Mouse (Mus musculus) gonadal fat pad, adult 2 months (tissue): Measurements from ENCODE around the gene Stat2. TPM values are rescaled to one million over a fixed set of nuclear protein-coding genes. Genes with fewer than 3 reads are reported as not detected.

ENCODE experiments used
- DNase-seq: peaks from one replicate; pipeline ENCODE4 v3.0.0-alpha.2; 2012; ENCODE audit warnings: low read depth
- polyA plus RNA-seq: library from polyadenylated mRNA; depleted of rRNA; stranded (reverse); fragments of >200 nt; gene quantifications from 2 replicates; pipeline ENCODE4 v1.2.3, GENCODE M21; 2012; rRNA removed

The Stat2 gene
- polyA plus RNA-seq, 1 experiment: 29.0 TPM

GRCm38 (mm10) chr10:128338948-128339347 lies 68.6 kb downstream of the Stat2 start:
- DNase-seq: no peak

DNA sequence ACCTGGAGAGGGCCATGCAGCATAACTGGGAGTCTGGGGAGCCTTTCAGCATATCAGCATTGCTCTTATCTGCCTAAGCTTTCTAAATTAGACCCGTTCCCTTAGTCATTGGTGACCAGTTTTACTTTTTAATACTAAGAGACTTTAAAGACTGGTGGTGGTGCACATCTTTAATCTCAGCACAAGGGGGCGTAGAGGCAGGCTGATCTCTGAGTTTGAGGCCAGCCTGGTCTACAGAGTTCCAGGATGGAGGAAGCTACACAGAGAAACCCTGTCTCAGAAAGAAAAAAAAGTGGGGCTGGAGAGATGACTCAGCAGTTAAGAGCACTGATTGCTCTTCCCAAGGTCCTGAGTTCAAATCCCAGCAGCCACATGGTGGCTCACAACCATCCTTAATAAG lies 69.9 kb downstream of the Stat2 start:
- DNase-seq: no peak

Other genes starting within 250 kb of the Stat2 start
- gene Naca, start 235.0 kb upstream of the Stat2 start, polyA plus RNA-seq: 200 and 240 TPM in 2 replicates
- 21.0 and 41.0 TPM in 2 replicates for gene Ptges3, start 211.6 kb upstream of the Stat2 start, polyA plus RNA-seq
- 2,186 and 2,996 TPM in 2 replicates for gene Atp5b, start 187.3 kb upstream of the Stat2 start, polyA plus RNA-seq
- 32.2 and 38.6 TPM in 2 replicates for gene Baz2a, start 179.0 kb upstream of the Stat2 start, polyA plus RNA-seq
- gene Rbms2, start 90.3 kb upstream of the Stat2 start, polyA plus RNA-seq: 124 and 125 TPM in 2 replicates
- 2.7 and 2.8 TPM in 2 replicates for gene Gls2, start 76.1 kb upstream of the Stat2 start, polyA plus RNA-seq
- 9.1 and 12.2 TPM in 2 replicates for gene Spryd4, start 58.8 kb upstream of the Stat2 start, polyA plus RNA-seq
- gene Mip, start 44.7 kb upstream of the Stat2 start, polyA plus RNA-seq: not detected in 2 replicates
- 3.5 and 3.6 TPM in 2 replicates for gene Timeless, start 38.5 kb upstream of the Stat2 start, polyA plus RNA-seq
- 0.75 TPM in 1 of 2 replicates, not detected in the other for gene Apon, start 16.5 kb upstream of the Stat2 start, polyA plus RNA-seq
- gene Apof, start 1.9 kb upstream of the Stat2 start, polyA plus RNA-seq: 0.14 and 2.2 TPM in 2 replicates
- gene Il23a, start 28.2 kb downstream of the Stat2 start, polyA plus RNA-seq: 0.34 TPM in 1 of 2 replicates, not detected in the other
- 22.9 and 23.6 TPM in 2 replicates for gene Pan2, start 32.8 kb downstream of the Stat2 start, polyA plus RNA-seq
- gene Cnpy2, start 51.9 kb downstream of the Stat2 start, polyA plus RNA-seq: 96.7 and 103 TPM in 2 replicates
- gene Cs, start 67.2 kb downstream of the Stat2 start, polyA plus RNA-seq: 252 and 282 TPM in 2 replicates
- 63.0 and 63.8 TPM in 2 replicates for gene Coq10a, start 98.4 kb downstream of the Stat2 start, polyA plus RNA-seq
- 27.4 and 35.1 TPM in 2 replicates for gene Ankrd52, start 106.6 kb downstream of the Stat2 start, polyA plus RNA-seq
- 0.27 and 0.38 TPM in 2 replicates for gene Slc39a5, start 130.7 kb downstream of the Stat2 start, polyA plus RNA-seq
- 29.8 and 32.6 TPM in 2 replicates for gene Nabp2, start 140.9 kb downstream of the Stat2 start, polyA plus RNA-seq
- gene Rnf41, start 141.1 kb downstream of the Stat2 start, polyA plus RNA-seq: 35.3 and 38.9 TPM in 2 replicates
- 92.5 and 115 TPM in 2 replicates for gene Smarcc2, start 188.7 kb downstream of the Stat2 start, polyA plus RNA-seq
- gene Myl6, start 223.6 kb downstream of the Stat2 start, polyA plus RNA-seq: 1,302 and 1,405 TPM in 2 replicates
- 4.3 and 5.5 TPM in 2 replicates for gene Myl6b, start 228.1 kb downstream of the Stat2 start, polyA plus RNA-seq